Mouse (Mus musculus) small intestine, adult 2 months (tissue): ENCODE results near the gene Tet1. TPM values are rescaled to one million over a fixed set of nuclear protein-coding genes. Genes with fewer than 3 reads are reported as not detected.

Source experiments
- H3K27ac ChIP-seq: fragments of 200-500 bp; 2 replicates; pipeline ENCODE4 v1.5.1; 2012; ENCODE audit warnings: low read depth, low read length, control low read depth, inconsistent platforms; ENCODE audit not compliant: insufficient read depth
- H3K27me3 ChIP-seq: fragments of 200-500 bp; 2 replicates; pipeline ENCODE4 v1.6.1; 2012; ENCODE audit warnings: mild to moderate bottlenecking, moderate library complexity, low read length, inconsistent platforms; ENCODE audit not compliant: control insufficient read depth, insufficient read depth
- H3K36me3 ChIP-seq: fragments of 200-500 bp; 2 replicates; pipeline ENCODE4 v1.6.1; 2012; ENCODE audit warnings: mild to moderate bottlenecking, low read length, control low read depth, inconsistent platforms; ENCODE audit not compliant: control insufficient read depth, insufficient read depth
- H3K4me1 ChIP-seq: fragments of 200-500 bp; 2 replicates; pipeline ENCODE4 v1.6.1; 2012; ENCODE audit warnings: low read length, inconsistent platforms, mixed read lengths; ENCODE audit not compliant: control insufficient read depth, insufficient read depth, insufficient read length
- H3K4me3 ChIP-seq: fragments of 200-500 bp; 2 replicates; pipeline ENCODE4 v1.5.1; 2012; ENCODE audit warnings: low read depth, mild to moderate bottlenecking, control low read depth, inconsistent platforms, low read length, moderate library complexity
- CTCF ChIP-seq: fragments of 200-500 bp; IDR thresholded peaks from 2 replicates; pipeline ENCODE4 v1.5.1; 2012; ENCODE audit warnings: low read depth, mild to moderate bottlenecking, control low read depth, inconsistent platforms, low read length, moderate library complexity, mixed read lengths; ENCODE audit not compliant: insufficient replicate concordance, insufficient read length; ENCODE audit errors: extremely low read depth
- POLR2A ChIP-seq: fragments of 200-500 bp; IDR thresholded peaks from 2 replicates; pipeline ENCODE4 v1.6.1; 2012; ENCODE audit warnings: low read depth, mild to moderate bottlenecking, control low read depth, inconsistent platforms, low read length, moderate library complexity
- WGBS: fragments of 180-500 bp; shearing (Covaris S2); methylation state at CpG from one replicate; pipeline ENCODE4 v1.1.7; 2018; 5-methylcytosine and 5-hydroxymethylcytosine counted together
- polyA plus RNA-seq: library from polyadenylated mRNA; depleted of rRNA; stranded (reverse); fragments of >200 nt; gene quantifications from 2 replicates; pipeline ENCODE4 v1.2.3, GENCODE M21; 2012

Tet1 gene
- polyA plus RNA-seq, 1 experiment, result 0.38 TPM

GRCm38 (mm10) chr10:62898061-62898460, 10.7 kb downstream of the Tet1 start:
- WGBS, result 66% methylated on average over 2 of the region's 2 CpGs
- H3K36me3 ChIP-seq, result no peaks in the 10 kb centered on the region
- no peak overlapping the region for H3K4me3 ChIP-seq

GRCm38 (mm10) chr10:62897437-62897836, 11.4 kb downstream of the Tet1 start:
- Histone ChIP-seq H3K4me3 (no peak overlapping the region), H3K27me3 (no peaks in the 10 kb centered on the region), H3K4me1 (no peaks in the 10 kb centered on the region), H3K36me3 (no peaks in the 10 kb centered on the region), H3K27ac (no peak overlapping the region)
- TF ChIP-seq CTCF (no peak), POLR2A (no peak)
- 95% methylated on average over 3 of the region's 3 CpGs for WGBS

More at GRCm38 (mm10) chr10:62898061-62898460, 10.7 kb downstream of the Tet1 start:
- Histone ChIP-seq H3K4me1 (no peaks in the 10 kb centered on the region), H3K27me3 (no peaks in the 10 kb centered on the region), H3K27ac (no peak overlapping the region)
- TF ChIP-seq CTCF (no peak), POLR2A (no peak)

GRCm38 (mm10) chr10:62896774-62897173, 12.0 kb downstream of the Tet1 start:
- 77% methylated on average over 4 of the region's 4 CpGs for WGBS
- TF ChIP-seq CTCF (no peak), POLR2A (no peak)
- no peak overlapping the region for H3K27ac ChIP-seq

GRCm38 (mm10) chr10:62896035-62896434, 12.8 kb downstream of the Tet1 start:
- 59% methylated on average over 4 of the region's 4 CpGs for WGBS
- TF ChIP-seq CTCF, result no peak
- TF ChIP-seq POLR2A, result no peak
- Histone ChIP-seq H3K4me1 (no peaks in the 10 kb centered on the region), H3K36me3 (no peaks in the 10 kb centered on the region), H3K27ac (no peak overlapping the region), H3K4me3 (no peak overlapping the region), H3K27me3 (no peaks in the 10 kb centered on the region)

More at GRCm38 (mm10) chr10:62896774-62897173, 12.0 kb downstream of the Tet1 start:
- Histone ChIP-seq H3K4me1 (no peaks in the 10 kb centered on the region), H3K27me3 (no peaks in the 10 kb centered on the region), H3K4me3 (no peak overlapping the region), H3K36me3 (no peaks in the 10 kb centered on the region)

GRCm38 (mm10) chr10:62895386-62895785, 13.4 kb downstream of the Tet1 start:
- Histone ChIP-seq H3K27ac (no peak overlapping the region), H3K4me3 (no peak overlapping the region), H3K27me3 (no peaks in the 10 kb centered on the region), H3K36me3 (no peaks in the 10 kb centered on the region), H3K4me1 (no peaks in the 10 kb centered on the region)
- TF ChIP-seq POLR2A, result no peak
- no peak for TF ChIP-seq CTCF
- 63% methylated on average over 6 of the region's 6 CpGs for WGBS

- no peak for TF ChIP-seq CTCF
- TF ChIP-seq POLR2A, result no peak
- Histone ChIP-seq H3K4me1 (no peaks in the 10 kb centered on the region), H3K36me3 (no peaks in the 10 kb centered on the region), H3K4me3 (no peak overlapping the region), H3K27ac (no peak overlapping the region), H3K27me3 (no peaks in the 10 kb centered on the region)
- WGBS, result 93% methylated on average over 3 of the region's 3 CpGs
Measured at GRCm38 (mm10) chr10:62894447-62894846, 14.3 kb downstream of the Tet1 start.

GRCm38 (mm10) chr10:62893356-62893884, 15.4 kb downstream of the Tet1 start:
- Histone ChIP-seq H3K27ac (no peak overlapping the region), H3K4me3 (no peak overlapping the region), H3K27me3 (no peaks in the 10 kb centered on the region), H3K4me1 (no peaks in the 10 kb centered on the region), H3K36me3 (no peaks in the 10 kb centered on the region)
- no peak for TF ChIP-seq CTCF
- TF ChIP-seq POLR2A, result no peak
- whole genome bisulfite sequencing, result 65% methylated on average over 6 of the region's 6 CpGs
